Mouse (Mus musculus): ENCODE measurements at regions not wholly inside any gene's neighbourhood (a gene's known extent, or its start where the extent isn't known, plus 50 kb on each side); places are given as distances from the start of the nearest gene placed in this dataset.
A peak's percentile ranks its signal among the peaks of the same experiment; 100 is the strongest.

GRCm38 (mm10) chr15:93959931-93960330 is 364.2 kb upstream of the Prickle1 start:
- no peak for DNase-seq

- no peak for DNase-seq
Measured at GRCm38 (mm10) chr15:93958086-93958485, 362.4 kb upstream of the Prickle1 start.

- DNase-seq, result no peak
Measured at GRCm38 (mm10) chr15:93956801-93957200, 361.1 kb upstream of the Prickle1 start.

- no peak for DNase-seq
Measured at GRCm38 (mm10) chr15:93953548-93953947, 357.9 kb upstream of the Prickle1 start.

GRCm38 (mm10) chr15:93950441-93950840 is 354.8 kb upstream of the Prickle1 start:
- no peak for DNase-seq

GRCm38 (mm10) chr15:93948902-93949301 is 353.2 kb upstream of the Prickle1 start:
- no peak for DNase-seq

- no peak for DNase-seq
Measured at GRCm38 (mm10) chr15:93943545-93943944, 347.9 kb upstream of the Prickle1 start.

GRCm38 (mm10) chr15:93932971-93933496 is 337.3 kb upstream of the Prickle1 start:
- no peak for DNase-seq

GRCm38 (mm10) chr15:93926842-93927241 is 331.2 kb upstream of the Prickle1 start:
- no peak for DNase-seq

GRCm38 (mm10) chr15:93926262-93926661 is 330.6 kb upstream of the Prickle1 start:
- no peak for DNase-seq

- no peak for DNase-seq
Measured at GRCm38 (mm10) chr15:93921457-93922234, 326.0 kb upstream of the Prickle1 start.

GRCm38 (mm10) chr15:93920996-93921395 is 325.3 kb upstream of the Prickle1 start:
- no peak for DNase-seq

GRCm38 (mm10) chr15:93919577-93919976 is 323.9 kb upstream of the Prickle1 start:
- DNase-seq, result no peak

- DNase-seq, result peak; percentile 3 to 9
Measured at GRCm38 (mm10) chr15:93916856-93917255, 321.2 kb upstream of the Prickle1 start.

GRCm38 (mm10) chr15:93913462-93913861 is 317.8 kb upstream of the Prickle1 start:
- DNase-seq, result no peak

GRCm38 (mm10) chr15:93913041-93913440 is 317.4 kb upstream of the Prickle1 start:
- DNase-seq, result no peak

GRCm38 (mm10) chr15:93910981-93911431 is 315.3 kb upstream of the Prickle1 start:
- no peak for DNase-seq

- no peak for DNase-seq
Measured at GRCm38 (mm10) chr15:93910158-93910557, 314.5 kb upstream of the Prickle1 start.

- DNase-seq, result no peak
Measured at GRCm38 (mm10) chr15:93903671-93904603, 308.2 kb upstream of the Prickle1 start.

- no peak for DNase-seq
Measured at GRCm38 (mm10) chr15:93882826-93883225, 287.1 kb upstream of the Prickle1 start.

GRCm38 (mm10) chr15:93881276-93881675 is 285.6 kb upstream of the Prickle1 start:
- no peak for DNase-seq

- no peak for DNase-seq
Measured at GRCm38 (mm10) chr15:93880302-93880701, 284.6 kb upstream of the Prickle1 start.

GRCm38 (mm10) chr15:93879006-93879405 is 283.3 kb upstream of the Prickle1 start:
- no peak for DNase-seq

All from kidney, postnatal 36 days (tissue).